Mouse (Mus musculus) limb, embryonic 12.5 days (tissue): ENCODE results near the gene Slit2. TPM values are rescaled to one million over a fixed set of nuclear protein-coding genes. Genes with fewer than 3 reads are reported as not detected.

Source experiments
- ATAC-seq: fragments of 200-750 bp; cut with Nextera tagmentation; 2 replicates; pipeline ENCODE4 v1.8.0; 2017; ENCODE audit warnings: low read depth, moderate TSS enrichment; ENCODE audit not compliant: insufficient number of reproducible peaks, insufficient read depth, low FRiP score, low TSS enrichment
- H3K27ac ChIP-seq: fragments of 300-500 bp; sonication (generic); 2 replicates; pipeline ENCODE4 v1.5.1; 2016; ENCODE audit warnings: mild to moderate bottlenecking, moderate library complexity
- H3K27me3 ChIP-seq: fragments of 300-500 bp; sonication (generic); 2 replicates; pipeline ENCODE4 v1.6.1; 2016; ENCODE audit warnings: mild to moderate bottlenecking, moderate library complexity
- H3K36me3 ChIP-seq: fragments of 300-500 bp; sonication (generic); 2 replicates; pipeline ENCODE4 v1.6.1; 2016; ENCODE audit warnings: mild to moderate bottlenecking, moderate library complexity
- H3K4me1 ChIP-seq: fragments of 300-500 bp; sonication (generic); replicated peaks from 2 replicates; pipeline ENCODE4 v1.6.1; 2016
- H3K4me2 ChIP-seq: fragments of 300-500 bp; sonication (generic); 2 replicates; pipeline ENCODE4 v1.6.1; 2016; ENCODE audit warnings: mild to moderate bottlenecking, moderate library complexity
- H3K4me3 ChIP-seq: fragments of 300-500 bp; sonication (generic); replicated peaks from 2 replicates; pipeline ENCODE4 v1.5.1; 2016; ENCODE audit warnings: mild to moderate bottlenecking
- H3K9ac ChIP-seq: fragments of 300-500 bp; sonication (generic); replicated peaks from 2 replicates; pipeline ENCODE4 v1.6.1; 2016; ENCODE audit warnings: mild to moderate bottlenecking, moderate library complexity
- H3K9me3 ChIP-seq: fragments of 300-500 bp; sonication (generic); 2 replicates; pipeline ENCODE4 v1.6.1; 2016; ENCODE audit warnings: mild to moderate bottlenecking, moderate library complexity
- WGBS: fragments of 180-500 bp; shearing (Covaris S2); methylation state at CpG from one replicate; pipeline ENCODE4 v1.1.7; 2016; 5-methylcytosine and 5-hydroxymethylcytosine counted together
- polyA plus RNA-seq: library from polyadenylated mRNA; unstranded; fragments of >200 nt; fragmentation: Nextera tagmentation; extraction: Ambion mirVana; gene quantifications from 2 replicates; pipeline ENCODE4 v1.2.1, GENCODE M21; 2016

The Slit2 gene
- polyA plus RNA-seq, 1 experiment from 2014 or later = 33.0 TPM

DNA sequence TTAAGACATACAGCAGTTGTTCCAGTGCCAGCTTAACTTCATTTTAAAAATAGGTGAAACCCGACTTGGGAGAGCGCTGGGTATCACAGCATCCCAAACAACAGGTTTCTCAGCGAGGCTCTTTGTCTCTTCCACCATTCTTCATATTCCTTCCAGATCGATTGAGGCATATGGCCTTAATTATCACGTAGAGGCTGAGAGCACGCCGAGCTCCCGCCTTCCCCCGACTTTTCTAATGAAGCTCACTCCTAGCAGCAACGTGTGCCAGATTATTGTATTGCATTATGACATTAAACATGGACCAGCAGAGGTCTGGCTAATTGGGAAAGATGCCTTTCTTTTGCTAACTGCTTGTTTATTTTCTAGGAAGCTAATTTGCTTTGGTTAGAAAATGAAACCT lies 75.7 kb downstream of the Slit2 start:
- Histone ChIP-seq H3K4me1 (peaks cover 6% of the 10 kb centered on the region), H3K4me2 (peak overlapping the region; percentile 34), H3K9me3 (no peaks in the 10 kb centered on the region), H3K9ac (no peak overlapping the region), H3K27ac (no peak overlapping the region), H3K4me3 (no peak overlapping the region), H3K36me3 (no peaks in the 10 kb centered on the region), H3K27me3 (no peaks in the 10 kb centered on the region)
- WGBS = 20% methylated on average over 10 of the region's 10 CpGs
- ATAC-seq = no peak

DNA sequence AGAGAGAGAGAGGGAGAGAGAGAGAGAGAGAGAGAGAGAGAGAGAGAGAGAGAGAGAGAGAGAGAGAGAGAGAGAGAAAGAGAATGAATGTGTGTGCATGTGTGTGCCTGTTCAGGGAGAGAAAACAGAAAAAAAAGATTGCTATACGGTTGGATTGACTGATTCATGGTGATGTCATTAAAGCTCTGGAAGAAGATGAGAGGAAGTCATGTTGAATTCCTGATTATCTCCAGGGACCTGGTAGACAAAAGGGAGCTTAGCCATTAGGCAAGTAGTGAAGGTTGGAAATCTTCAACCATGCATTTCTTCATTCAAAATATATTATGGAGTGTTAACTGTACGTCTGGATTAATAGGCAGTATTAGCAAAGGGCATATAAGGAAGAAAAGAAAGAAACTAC lies 77.8 kb downstream of the Slit2 start:
- ATAC-seq = no peak
- peaks cover 6% of the 10 kb centered on the region for H3K4me1 ChIP-seq
- H3K9ac ChIP-seq = no peak overlapping the region
- no peaks in the 10 kb centered on the region for H3K9me3 ChIP-seq
- no peaks in the 10 kb centered on the region for H3K27me3 ChIP-seq
- no peak overlapping the region for H3K4me2 ChIP-seq
- WGBS = 59% methylated on average over 2 of the region's 2 CpGs
- no peak overlapping the region for H3K4me3 ChIP-seq
- H3K27ac ChIP-seq = no peak overlapping the region
- H3K36me3 ChIP-seq = no peaks in the 10 kb centered on the region

- Histone ChIP-seq H3K4me1 (no peaks in the 10 kb centered on the region), H3K27ac (no peak overlapping the region), H3K9me3 (no peaks in the 10 kb centered on the region), H3K27me3 (no peaks in the 10 kb centered on the region), H3K36me3 (no peaks in the 10 kb centered on the region), H3K4me3 (no peak overlapping the region), H3K9ac (no peak overlapping the region), H3K4me2 (no peak overlapping the region)
- ATAC-seq = no peak
- WGBS = 26% methylated on average over 1 of the region's 1 CpGs
Observed at GRCm38 (mm10) chr5:48078730-48079129, 95.8 kb downstream of the Slit2 start.

DNA sequence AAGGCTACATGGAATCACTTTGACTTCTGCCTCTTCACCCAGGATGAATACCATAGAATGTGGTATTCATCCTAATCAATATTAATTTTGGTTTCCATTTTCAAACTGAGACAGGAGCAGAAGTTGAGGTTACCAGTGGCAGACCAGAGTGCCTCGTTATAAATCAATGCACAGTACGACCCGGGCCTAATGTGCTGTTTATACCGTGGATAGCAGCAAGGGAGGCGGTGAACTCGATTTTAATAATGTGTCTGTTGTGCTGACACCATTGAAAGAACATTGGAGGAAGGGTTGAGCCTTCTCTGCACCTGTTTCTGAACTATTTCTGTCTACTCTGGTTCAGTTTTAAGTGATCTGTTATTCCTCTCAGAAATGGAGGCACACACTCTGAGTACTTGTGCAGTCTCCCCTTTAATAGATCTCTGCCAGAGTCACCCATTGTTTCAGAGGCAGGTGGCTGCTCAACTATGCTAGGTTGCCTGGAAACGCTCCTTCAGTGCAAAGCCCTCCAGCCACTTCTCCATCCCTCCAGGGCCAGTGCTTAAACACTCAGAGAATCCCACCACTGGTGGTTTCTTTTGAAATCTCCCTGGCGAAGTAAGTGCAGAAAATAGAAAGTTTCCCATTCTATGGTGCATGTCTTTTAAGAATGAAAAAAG lies 98.4 kb downstream of the Slit2 start:
- H3K27ac ChIP-seq = no peak overlapping the region
- no peaks in the 10 kb centered on the region for H3K36me3 ChIP-seq
- no peaks in the 10 kb centered on the region for H3K9me3 ChIP-seq
- no peaks in the 10 kb centered on the region for H3K4me1 ChIP-seq
- WGBS = 78% methylated on average over 8 of the region's 8 CpGs
- no peak overlapping the region for H3K9ac ChIP-seq
- H3K4me2 ChIP-seq = no peak overlapping the region
- no peaks in the 10 kb centered on the region for H3K27me3 ChIP-seq
- no peak for ATAC-seq
- no peak overlapping the region for H3K4me3 ChIP-seq

DNA sequence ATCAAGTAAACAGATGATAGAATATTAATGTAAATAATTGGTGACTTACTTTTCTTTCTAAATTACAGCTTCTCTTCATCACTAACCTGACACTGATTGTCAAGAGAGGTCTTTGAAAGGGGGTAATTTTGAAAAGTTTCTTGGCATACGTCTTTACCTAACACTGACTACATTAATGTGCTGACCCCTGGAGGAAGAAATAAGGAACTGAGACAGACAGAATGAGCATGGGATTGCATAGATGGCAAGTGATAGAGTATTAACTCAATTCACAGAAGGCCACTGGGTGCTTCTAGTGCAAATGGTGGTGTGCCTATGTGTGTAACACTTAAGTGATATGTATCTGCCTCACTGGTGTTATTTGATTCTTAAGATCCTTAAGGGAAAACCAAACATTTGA lies 130.5 kb downstream of the Slit2 start:
- ATAC-seq = no peak
- WGBS = 26% methylated on average over 1 of the region's 1 CpGs
- H3K4me3 ChIP-seq = no peak overlapping the region

DNA sequence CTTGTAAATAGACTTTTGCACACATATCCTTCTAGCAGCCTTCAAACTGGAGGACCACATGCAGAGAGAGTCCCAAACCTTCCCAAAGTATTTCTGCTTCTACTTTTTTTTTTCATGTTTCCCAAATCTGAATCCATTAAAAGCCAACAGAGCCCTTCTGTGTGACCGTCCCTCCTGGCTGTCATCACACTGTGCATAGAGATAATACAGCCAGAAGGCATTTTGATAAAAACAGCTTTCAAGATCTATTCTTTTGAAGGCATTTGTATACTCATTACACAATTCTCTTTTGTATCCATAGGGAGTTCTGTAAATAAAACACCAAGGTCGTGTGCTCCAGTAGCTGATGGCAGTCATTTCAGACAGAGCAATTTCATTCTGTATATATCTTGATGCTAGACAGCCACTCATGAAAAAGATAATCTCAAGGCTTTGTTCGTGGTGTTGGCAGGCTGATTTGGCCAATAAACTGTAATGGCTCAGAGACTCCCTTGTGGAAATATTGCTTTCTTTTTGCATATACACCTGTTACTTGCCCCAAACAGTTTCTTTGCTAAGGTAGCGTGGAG lies 132.1 kb downstream of the Slit2 start:
- Histone ChIP-seq H3K27me3 (no peaks in the 10 kb centered on the region), H3K27ac (no peak overlapping the region), H3K4me2 (no peak overlapping the region), H3K4me1 (no peaks in the 10 kb centered on the region), H3K36me3 (no peaks in the 10 kb centered on the region), H3K9ac (no peak overlapping the region), H3K9me3 (no peaks in the 10 kb centered on the region), H3K4me3 (no peak overlapping the region)
- no peak for ATAC-seq
- WGBS = 76% methylated on average over 4 of the region's 4 CpGs

More for the DNA sequence above, 130.5 kb downstream of the Slit2 start:
- Histone ChIP-seq H3K27me3 (no peaks in the 10 kb centered on the region), H3K36me3 (no peaks in the 10 kb centered on the region), H3K4me1 (no peaks in the 10 kb centered on the region), H3K9ac (no peak overlapping the region), H3K27ac (no peak overlapping the region), H3K9me3 (no peaks in the 10 kb centered on the region), H3K4me2 (no peak overlapping the region)

- Histone ChIP-seq H3K9me3 (no peaks in the 10 kb centered on the region), H3K27me3 (no peaks in the 10 kb centered on the region), H3K4me2 (no peak overlapping the region), H3K9ac (no peak overlapping the region), H3K4me1 (no peaks in the 10 kb centered on the region), H3K36me3 (no peaks in the 10 kb centered on the region), H3K27ac (no peak overlapping the region), H3K4me3 (no peak overlapping the region)
- WGBS = 86% methylated on average over 5 of the region's 5 CpGs
- no peak for ATAC-seq
Observed at GRCm38 (mm10) chr5:48122651-48123050, 139.7 kb downstream of the Slit2 start.

GRCm38 (mm10) chr5:48125770-48126423 lies 143.0 kb downstream of the Slit2 start:
- H3K27me3 ChIP-seq = no peaks in the 10 kb centered on the region
- H3K27ac ChIP-seq = no peak overlapping the region
- no peak overlapping the region for H3K4me2 ChIP-seq
- no peaks in the 10 kb centered on the region for H3K36me3 ChIP-seq
- ATAC-seq = no peak
- no peak overlapping the region for H3K4me3 ChIP-seq
- 79% methylated on average over 3 of the region's 3 CpGs for WGBS
- H3K9ac ChIP-seq = no peak overlapping the region
- no peaks in the 10 kb centered on the region for H3K9me3 ChIP-seq
- no peaks in the 10 kb centered on the region for H3K4me1 ChIP-seq

GRCm38 (mm10) chr5:48129981-48130380 lies 147.0 kb downstream of the Slit2 start:
- Histone ChIP-seq H3K27ac (no peak overlapping the region), H3K27me3 (no peaks in the 10 kb centered on the region), H3K36me3 (no peaks in the 10 kb centered on the region), H3K9me3 (no peaks in the 10 kb centered on the region), H3K4me2 (no peak overlapping the region), H3K9ac (no peak overlapping the region), H3K4me3 (no peak overlapping the region), H3K4me1 (no peaks in the 10 kb centered on the region)
- 87% methylated on average over 4 of the region's 4 CpGs for WGBS
- no peak for ATAC-seq

DNA sequence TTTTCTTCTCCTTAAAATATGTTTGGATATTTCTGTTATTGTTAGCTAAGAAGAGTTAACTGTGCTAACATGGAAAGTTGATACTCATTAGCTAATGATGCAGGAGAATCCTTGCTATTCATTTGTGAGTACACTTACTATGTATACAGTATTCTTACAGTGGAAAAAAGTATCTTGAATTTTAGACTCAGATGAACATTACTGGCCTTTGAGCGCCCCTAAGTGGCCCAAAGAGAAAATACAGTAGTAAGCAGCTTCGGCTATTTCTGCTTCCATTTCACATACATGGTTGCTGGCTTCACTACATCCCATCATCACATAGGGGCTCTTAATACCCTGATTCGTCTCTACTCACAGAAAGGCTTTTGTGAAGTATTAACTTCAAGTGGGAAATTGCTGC lies 153.6 kb downstream of the Slit2 start:
- H3K4me1 ChIP-seq = 0 out of 2 replicates have a peak, but pooled peaks cover 3% of the 10 kb centered on the region
- 14% methylated on average over 3 of the region's 3 CpGs for WGBS
- no peak overlapping the region for H3K4me3 ChIP-seq
- no peaks in the 10 kb centered on the region for H3K27me3 ChIP-seq
- no peaks in the 10 kb centered on the region for H3K9me3 ChIP-seq
- H3K9ac ChIP-seq = no peak overlapping the region
- no peak overlapping the region for H3K27ac ChIP-seq
- H3K36me3 ChIP-seq = no peaks in the 10 kb centered on the region
- ATAC-seq = no peak
- no peak overlapping the region for H3K4me2 ChIP-seq

DNA sequence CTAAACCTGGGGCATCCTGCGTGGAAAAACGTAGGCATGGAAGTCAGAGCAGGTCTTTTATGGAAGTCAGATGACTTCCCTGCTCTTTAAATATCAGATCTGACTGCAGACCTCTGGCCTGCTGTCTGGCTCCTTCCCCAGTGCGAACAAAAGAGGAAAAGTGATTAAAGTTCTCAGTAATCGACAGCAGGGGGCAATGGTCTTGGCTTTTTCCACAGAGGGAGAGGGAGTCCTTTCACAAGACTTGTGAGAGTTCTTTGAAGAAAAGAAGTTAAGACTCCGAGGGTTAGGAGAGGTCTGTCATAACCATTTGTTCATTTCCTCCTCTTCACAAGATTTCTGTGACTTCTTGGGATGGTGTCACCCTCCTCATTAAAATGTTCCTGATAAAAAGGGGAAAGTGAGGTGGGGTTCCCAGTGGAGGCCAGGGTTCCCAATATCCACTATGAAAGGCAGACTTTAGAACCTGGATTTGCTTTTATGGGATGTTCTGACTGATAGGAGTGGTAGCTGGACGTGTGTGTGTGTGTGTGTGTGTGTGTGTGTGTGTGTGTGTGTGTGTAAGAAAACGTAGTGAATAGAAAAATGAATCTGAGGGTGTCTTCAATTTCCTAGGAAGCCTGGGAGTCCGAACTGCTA lies 156.0 kb downstream of the Slit2 start:
- WGBS = 16% methylated on average over 8 of the region's 8 CpGs
- Histone ChIP-seq H3K4me2 (no peak overlapping the region), H3K9ac (no peak overlapping the region), H3K9me3 (no peaks in the 10 kb centered on the region), H3K27me3 (no peaks in the 10 kb centered on the region), H3K27ac (no peak overlapping the region), H3K36me3 (no peaks in the 10 kb centered on the region), H3K4me1 (0 out of 2 replicates have a peak, but pooled peaks cover 3% of the 10 kb centered on the region), H3K4me3 (no peak overlapping the region)
- ATAC-seq = no peak
